Comparison of ENCODE assay signal across 21 mouse cellular contexts in the genomic region with DNA sequence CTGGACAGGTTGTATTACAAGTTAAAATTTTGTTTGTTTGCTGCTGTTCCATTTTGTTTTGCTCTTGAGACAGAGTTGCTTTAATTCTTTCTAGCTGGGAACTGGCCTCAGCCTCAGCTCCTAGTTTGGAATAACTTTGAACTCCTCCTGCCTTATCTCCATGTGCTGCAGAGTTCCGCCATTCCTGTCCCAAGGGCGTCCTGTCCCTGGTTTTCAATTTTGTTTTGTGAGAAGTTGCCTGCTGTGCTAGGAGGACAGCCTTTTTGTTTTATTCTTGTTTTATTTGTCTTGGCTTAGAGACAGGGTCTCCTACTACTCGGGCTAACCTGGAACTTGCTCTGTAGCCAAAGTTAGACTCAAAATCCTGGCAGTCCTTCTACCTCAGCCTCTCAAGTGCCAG. TPM values are rescaled to one million over a fixed set of nuclear protein-coding genes. Genes with fewer than 3 reads are reported as not detected.
"Had no signal": no experiment of that assay in that cellular context is flagged by ENCODE, and none has a peak within 500 bp of the region (broad histone marks: within the 10 kb centered on the region; RNA-seq: fewer than 3 reads in every experiment).

No protein-coding gene starts in this region.

- H3K4me1 ChIP-seq: midbrain, embryonic 12.5 days; neural tube, embryonic 13.5 days had no signal

- H3K27ac ChIP-seq: midbrain, embryonic 10.5 days; midbrain, embryonic 12.5 days; neural tube, embryonic 13.5 days; neural tube, embryonic 15.5 days had no signal

- H3K27me3 ChIP-seq: midbrain, embryonic 12.5 days; neural tube, embryonic 13.5 days; neural tube, embryonic 15.5 days had no signal

- H3K9me3 ChIP-seq: midbrain, embryonic 10.5 days; midbrain, embryonic 12.5 days; neural tube, embryonic 13.5 days; neural tube, embryonic 15.5 days had no signal

- H3K4me3 ChIP-seq: midbrain, embryonic 10.5 days; midbrain, embryonic 12.5 days; myocyte; neural tube, embryonic 13.5 days; neural tube, embryonic 15.5 days had no signal

- ATAC-seq: midbrain, embryonic 16.5 days had no signal

- H3K9ac ChIP-seq: lung, embryonic 14.5 days; midbrain, embryonic 12.5 days; neural tube, embryonic 13.5 days; neural tube, embryonic 15.5 days had no signal

- DNase-seq: lung, adult 18-20 months; lung, embryonic 14.5 days; lung, postnatal 10 days; lung, postnatal 4 days; midbrain, embryonic 14.5 days; retina, postnatal 1 day; right cerebral cortex, adult 18-20 months; right cerebral cortex, postnatal 25 days; right cerebral cortex, postnatal 4 days; spleen, adult 18-20 months; thymus, adult 18-20 months; thymus, postnatal 14 days; thymus, postnatal 36 days had no signal

- H3K36me3 ChIP-seq: midbrain, embryonic 10.5 days; midbrain, embryonic 12.5 days; neural tube, embryonic 13.5 days; neural tube, embryonic 15.5 days had no signal

- H3K4me2 ChIP-seq: lung, embryonic 14.5 days; midbrain, embryonic 12.5 days; neural tube, embryonic 13.5 days; neural tube, embryonic 15.5 days had no signal

RNA-seq across cellular contexts. Expression of a gene that starts 26.1 kb away (rescaled TPM):
- total RNA-seq: megakaryocyte, adult 5-6 weeks; megakaryocyte-erythroid progenitor cell, adult 5-6 weeks had no signal
